Mouse (Mus musculus) kidney, postnatal 0 days (tissue): ENCODE measurements at regions not wholly inside any gene's neighbourhood (a gene's known extent, or its start where the extent isn't known, plus 50 kb on each side); places are given as distances from the start of the nearest gene placed in this dataset.

ENCODE experiments used
- ATAC-seq: fragments of 200-750 bp; cut with Nextera tagmentation; replicated peaks from 2 replicates; pipeline ENCODE4 v1.8.0; 2017; ENCODE audit warnings: low read depth, moderate number of reproducible peaks, moderate TSS enrichment, moderate library complexity; ENCODE audit not compliant: low FRiP score
- DNase-seq: peaks from one replicate; pipeline ENCODE4 v3.0.0-alpha.2; 2016; ENCODE audit warnings: low spot score
- H3K27ac ChIP-seq: fragments of 300-500 bp; sonication (generic); 2 replicates; pipeline ENCODE4 v1.5.1; 2014; ENCODE audit warnings: mild to moderate bottlenecking
- H3K27me3 ChIP-seq: fragments of 300-500 bp; sonication (generic); 2 replicates; pipeline ENCODE4 v1.6.1; 2014; ENCODE audit warnings: low read length, mixed read lengths; ENCODE audit not compliant: insufficient read depth
- H3K36me3 ChIP-seq: fragments of 300-500 bp; sonication (generic); 2 replicates; pipeline ENCODE4 v1.6.1; 2014; ENCODE audit warnings: low read length, mixed read lengths; ENCODE audit not compliant: insufficient read depth
- H3K4me1 ChIP-seq: fragments of 300-500 bp; sonication (generic); replicated peaks from 2 replicates; pipeline ENCODE4 v1.6.1; 2014; ENCODE audit warnings: antibody characterized with exemption, low read length, mixed read lengths; ENCODE audit not compliant: insufficient read depth
- H3K4me2 ChIP-seq: fragments of 300-500 bp; sonication (generic); 2 replicates; pipeline ENCODE4 v1.6.1; 2014; ENCODE audit warnings: mild to moderate bottlenecking, low read length, moderate library complexity, mixed read lengths
- H3K4me3 ChIP-seq: fragments of 300-500 bp; sonication (generic); replicated peaks from 2 replicates; pipeline ENCODE4 v1.5.1; 2014; ENCODE audit warnings: low read depth, low read length
- H3K9ac ChIP-seq: fragments of 300-500 bp; sonication (generic); 2 replicates; pipeline ENCODE4 v1.6.1; 2014; ENCODE audit warnings: low read depth, low read length
- H3K9me3 ChIP-seq: fragments of 300-500 bp; sonication (generic); replicated peaks from 2 replicates; pipeline ENCODE4 v1.6.1; 2016; ENCODE audit warnings: low read length, inconsistent platforms, mixed read lengths
- CTCF ChIP-seq: IDR thresholded peaks from 2 replicates; pipeline ENCODE4 v1.5.1; 2016; ENCODE audit warnings: antibody characterized with exemption, low read depth, mild to moderate bottlenecking, moderate library complexity
- WGBS: fragments of 180-500 bp; shearing (Covaris S2); extraction: QIAGEN DNeasy Blood & Tissue Kit; methylation state at CpG from one replicate; pipeline ENCODE4 v1.1.7; 2014; 5-methylcytosine and 5-hydroxymethylcytosine counted together

DNA sequence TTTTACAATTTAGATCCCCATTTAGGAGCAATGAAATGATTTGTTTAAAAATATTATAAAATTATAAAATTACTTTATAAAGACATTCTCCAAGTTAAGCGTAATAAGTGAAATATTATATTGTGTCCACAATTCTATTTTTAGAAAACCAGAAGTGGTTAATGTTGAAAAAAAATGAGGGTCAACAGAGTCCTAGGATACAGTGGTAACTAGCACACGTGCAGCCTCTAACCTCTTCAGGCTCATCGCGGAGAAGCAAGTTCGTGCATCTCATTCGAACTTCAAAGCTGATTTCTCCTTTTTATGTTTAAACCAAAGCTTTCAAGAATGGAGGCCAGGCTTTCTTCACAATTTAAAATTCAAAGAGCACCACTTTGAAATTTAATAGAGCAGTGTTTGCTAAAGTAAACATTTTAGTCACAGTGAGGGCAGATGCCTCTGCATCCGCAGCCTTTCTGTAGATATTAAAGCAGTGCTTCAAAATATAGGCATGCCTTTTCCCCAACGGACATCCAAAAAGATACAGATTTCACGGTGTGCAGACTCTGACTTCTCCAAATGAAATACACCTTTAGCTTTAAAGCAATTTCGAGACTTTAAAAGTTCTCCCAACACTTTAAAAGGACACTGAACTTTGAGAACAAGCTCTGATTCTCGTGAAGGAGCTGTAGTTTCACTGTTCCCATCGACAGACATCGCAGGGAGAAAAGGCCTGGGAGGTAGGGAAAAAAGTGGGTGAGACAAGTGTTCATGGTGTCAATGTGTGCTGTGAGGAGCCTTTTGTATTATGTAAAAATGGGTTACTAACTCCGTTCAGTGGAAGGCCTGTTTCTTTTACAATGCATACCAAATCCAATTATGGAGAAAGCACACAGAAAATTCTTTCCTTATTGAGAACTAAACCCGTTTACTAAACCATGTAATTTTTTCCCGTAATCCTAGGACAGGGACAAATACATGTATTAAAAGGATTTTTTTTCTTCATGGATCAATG lies 419.8 kb upstream of the Manea start:
- DNase-seq (no peak), ATAC-seq (no peak)
- H3K9ac ChIP-seq, result no peak overlapping the region
- WGBS, result 54% methylated on average over 16 of the region's 16 CpGs
- no peaks in the 10 kb centered on the region for H3K27me3 ChIP-seq
- no peak overlapping the region for H3K4me3 ChIP-seq
- no peak overlapping the region for H3K4me2 ChIP-seq
- no peak for TF ChIP-seq CTCF
- no peaks in the 10 kb centered on the region for H3K9me3 ChIP-seq
- H3K4me1 ChIP-seq, result no peaks in the 10 kb centered on the region
- no peaks in the 10 kb centered on the region for H3K36me3 ChIP-seq
- no peak overlapping the region for H3K27ac ChIP-seq

DNA sequence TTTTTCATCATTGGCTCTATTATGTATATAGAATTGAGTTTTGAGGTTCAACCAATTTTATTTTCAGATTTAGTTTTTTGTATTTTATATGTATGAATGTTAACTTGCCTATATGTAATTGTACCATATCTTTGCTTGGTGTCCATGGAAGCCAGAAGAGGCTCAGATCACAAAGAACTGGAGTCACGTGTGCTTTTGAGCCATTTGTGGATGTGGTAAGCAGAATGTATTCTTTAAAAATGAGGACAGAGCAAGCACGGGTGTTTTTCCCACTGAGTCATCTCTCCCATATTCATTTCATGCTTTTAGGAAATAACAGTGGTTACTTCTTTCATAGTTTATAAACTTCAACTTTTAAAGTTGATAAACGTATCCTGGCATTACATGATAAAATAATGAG lies 394.1 kb upstream of the Manea start:
- Histone ChIP-seq H3K4me1 (no peaks in the 10 kb centered on the region), H3K4me3 (no peak overlapping the region), H3K9ac (no peak overlapping the region), H3K4me2 (no peak overlapping the region), H3K27ac (no peak overlapping the region), H3K9me3 (no peaks in the 10 kb centered on the region), H3K27me3 (no peaks in the 10 kb centered on the region), H3K36me3 (no peaks in the 10 kb centered on the region)
- WGBS, result 77% methylated on average over 3 of the region's 3 CpGs
- no peak for TF ChIP-seq CTCF
- no peak for ATAC-seq
- no peak for DNase-seq

DNA sequence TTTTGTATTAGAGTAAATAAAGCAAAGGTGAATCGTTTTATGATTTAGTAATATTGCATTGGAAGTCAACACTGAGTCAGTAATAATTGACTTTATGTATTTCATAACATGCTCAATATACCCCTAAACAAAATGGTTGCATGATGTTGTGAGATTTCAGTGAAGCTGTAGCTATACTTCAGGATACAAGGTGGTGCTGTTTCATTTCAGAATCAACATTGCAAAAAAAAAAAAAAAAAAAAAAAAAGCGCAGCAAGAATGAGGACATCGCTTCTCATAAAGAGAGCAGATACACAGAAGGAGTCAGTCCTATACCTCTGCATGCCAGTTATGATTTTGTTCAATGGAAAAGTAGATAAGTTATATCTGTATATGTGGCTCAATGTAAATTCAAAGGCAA lies 389.7 kb upstream of the Manea start:
- no peak for ATAC-seq
- no peak for TF ChIP-seq CTCF
- Histone ChIP-seq H3K27me3 (no peaks in the 10 kb centered on the region), H3K4me1 (no peaks in the 10 kb centered on the region), H3K4me2 (no peak overlapping the region), H3K27ac (no peak overlapping the region), H3K9me3 (no peaks in the 10 kb centered on the region), H3K9ac (no peak overlapping the region), H3K4me3 (no peak overlapping the region), H3K36me3 (no peaks in the 10 kb centered on the region)
- no peak for DNase-seq
- 81% methylated on average over 3 of the region's 3 CpGs for WGBS

DNA sequence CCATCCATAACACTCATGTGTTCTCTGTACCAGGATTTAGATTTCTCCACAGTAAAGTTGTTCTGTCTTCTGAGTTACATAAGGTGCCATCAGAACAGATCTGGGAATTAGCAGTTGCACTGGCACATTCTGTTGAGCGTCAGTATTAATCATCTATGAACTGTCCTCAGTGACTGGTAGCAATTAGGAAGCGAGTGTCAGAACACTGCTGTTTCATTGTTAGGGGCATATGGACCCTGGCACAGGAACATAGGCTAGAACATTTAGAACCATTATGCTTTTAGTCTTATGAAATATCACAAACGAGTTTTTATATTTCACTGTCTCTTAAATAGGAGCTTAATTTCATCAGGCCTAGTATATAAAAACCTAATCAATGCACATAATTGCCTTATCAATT lies 367.7 kb upstream of the Manea start:
- Histone ChIP-seq H3K27me3 (no peaks in the 10 kb centered on the region), H3K9ac (no peak overlapping the region), H3K4me1 (no peaks in the 10 kb centered on the region), H3K4me3 (no peak overlapping the region), H3K9me3 (no peaks in the 10 kb centered on the region), H3K27ac (no peak overlapping the region), H3K4me2 (no peak overlapping the region), H3K36me3 (no peaks in the 10 kb centered on the region)
- 78% methylated on average over 3 of the region's 3 CpGs for WGBS
- no peak for ATAC-seq
- DNase-seq, result no peak
- TF ChIP-seq CTCF, result no peak

DNA sequence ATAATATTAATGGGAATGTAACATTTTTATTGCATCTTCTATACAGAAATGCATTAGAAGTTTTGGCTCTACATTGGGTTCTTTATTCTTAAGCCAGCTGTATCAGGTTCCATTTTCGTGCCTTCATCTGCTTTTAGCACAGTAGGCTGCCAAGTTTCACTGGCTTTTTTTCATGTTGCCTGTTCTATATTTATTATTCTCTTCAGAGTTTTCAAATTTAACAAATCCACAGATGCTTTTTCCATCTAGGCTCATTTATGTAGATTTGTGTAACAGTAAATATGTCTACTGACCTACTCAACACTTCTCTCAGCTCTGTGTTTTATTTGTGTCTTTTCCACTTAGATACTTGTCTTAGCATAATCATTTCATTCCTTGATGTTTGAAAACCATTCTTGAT lies 363.3 kb upstream of the Manea start:
- Histone ChIP-seq H3K27me3 (no peaks in the 10 kb centered on the region), H3K9me3 (no peaks in the 10 kb centered on the region), H3K36me3 (no peaks in the 10 kb centered on the region), H3K4me1 (no peaks in the 10 kb centered on the region), H3K9ac (no peak overlapping the region), H3K27ac (no peak overlapping the region), H3K4me2 (no peak overlapping the region), H3K4me3 (no peak overlapping the region)
- WGBS, result 56% methylated on average over 1 of the region's 1 CpGs
- ATAC-seq, result no peak
- DNase-seq, result no peak
- TF ChIP-seq CTCF, result no peak

DNA sequence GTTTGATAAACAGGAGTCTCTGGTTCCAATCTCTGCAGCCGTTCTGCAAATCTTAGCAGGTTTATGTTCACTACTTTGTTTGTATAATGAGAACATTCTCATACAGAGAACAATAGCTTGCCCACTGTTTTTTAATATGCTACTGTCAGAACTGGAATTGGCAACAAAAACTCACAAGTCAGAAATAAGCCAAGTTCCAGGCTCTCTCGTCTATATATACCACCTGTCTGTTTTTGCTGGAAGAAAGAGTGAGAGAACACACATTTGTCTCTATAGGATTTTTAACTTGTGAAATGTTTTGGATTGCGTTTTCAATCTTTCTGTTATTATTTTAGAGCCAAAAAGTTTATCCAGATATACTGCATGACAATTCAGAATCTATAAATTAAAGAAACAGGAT lies 349.3 kb upstream of the Manea start:
- 62% methylated on average over 3 of the region's 3 CpGs for WGBS
- no peaks in the 10 kb centered on the region for H3K36me3 ChIP-seq
- no peak overlapping the region for H3K4me2 ChIP-seq
- H3K27ac ChIP-seq, result no peak overlapping the region
- H3K4me3 ChIP-seq, result no peak overlapping the region
- H3K9ac ChIP-seq, result no peak overlapping the region
- no peaks in the 10 kb centered on the region for H3K27me3 ChIP-seq
- TF ChIP-seq CTCF, result no peak
- no peaks in the 10 kb centered on the region for H3K4me1 ChIP-seq
- no peaks in the 10 kb centered on the region for H3K9me3 ChIP-seq
- ATAC-seq (no peak), DNase-seq (no peak)
